Mouse (Mus musculus): ENCODE measurements around the gene Xylt1.

Xylt1 gene

GRCm38 (mm10) chr7:117613796-117614195 lies 233.0 kb downstream of the Xylt1 start:
- DNase-seq (ENCODE audit: low spot score in 2 of 2), result peak in 1 of 2 experiments; percentile 42

GRCm38 (mm10) chr7:117614346-117614745 lies 233.6 kb downstream of the Xylt1 start:
- DNase-seq (ENCODE audit: low spot score in 2 of 2), result no peak

GRCm38 (mm10) chr7:117614851-117615250 lies 234.1 kb downstream of the Xylt1 start:
- no peak for DNase-seq (ENCODE audit: low spot score in 2 of 2)

GRCm38 (mm10) chr7:117616277-117616676 lies 235.5 kb downstream of the Xylt1 start:
- DNase-seq (ENCODE audit: low spot score in 2 of 2), result peak in 1 of 2 experiments; percentile 22

- DNase-seq (ENCODE audit: low spot score in 2 of 2), result no peak
Observed at GRCm38 (mm10) chr7:117618715-117619150, 238.0 kb downstream of the Xylt1 start.

- no peak for DNase-seq (ENCODE audit: low spot score in 2 of 2)
Observed at GRCm38 (mm10) chr7:117621566-117621965, 240.8 kb downstream of the Xylt1 start.

- peak; percentile 16 to 75 for DNase-seq (ENCODE audit: low spot score in 2 of 2)
Observed at GRCm38 (mm10) chr7:117622769-117623168, 242.0 kb downstream of the Xylt1 start.

- DNase-seq (ENCODE audit: low spot score in 2 of 2), result no peak
Observed at GRCm38 (mm10) chr7:117628791-117629190, 248.0 kb downstream of the Xylt1 start.

- DNase-seq (ENCODE audit: low spot score in 2 of 2), result peak; percentile 14 to 65
Observed at GRCm38 (mm10) chr7:117630657-117631056, 249.9 kb downstream of the Xylt1 start.

- DNase-seq (ENCODE audit: low spot score in 2 of 2), result no peak
Observed at GRCm38 (mm10) chr7:117635584-117635983, 254.8 kb downstream of the Xylt1 start.

GRCm38 (mm10) chr7:117636713-117637112 lies 255.9 kb downstream of the Xylt1 start:
- no peak for DNase-seq (ENCODE audit: low spot score in 2 of 2)

GRCm38 (mm10) chr7:117637997-117638396 lies 257.2 kb downstream of the Xylt1 start:
- no peak for DNase-seq (ENCODE audit: low spot score in 2 of 2)

GRCm38 (mm10) chr7:117652637-117653036 lies 271.9 kb downstream of the Xylt1 start:
- no peak for DNase-seq (ENCODE audit: low spot score in 2 of 2)

GRCm38 (mm10) chr7:117655732-117656131 lies 275.0 kb downstream of the Xylt1 start:
- DNase-seq (ENCODE audit: low spot score in 2 of 2), result no peak

- no peak for DNase-seq (ENCODE audit: low spot score in 2 of 2)
Observed at GRCm38 (mm10) chr7:117658180-117658579, 277.4 kb downstream of the Xylt1 start.

- no peak for DNase-seq (ENCODE audit: low spot score in 2 of 2)
Observed at GRCm38 (mm10) chr7:117658739-117659138, 278.0 kb downstream of the Xylt1 start.

- no peak for DNase-seq (ENCODE audit: low spot score in 2 of 2)
Observed at GRCm38 (mm10) chr7:117667286-117667685, 286.5 kb downstream of the Xylt1 start.

GRCm38 (mm10) chr7:117668226-117668625 lies 287.4 kb downstream of the Xylt1 start:
- DNase-seq (ENCODE audit: low spot score in 2 of 2), result no peak

- DNase-seq (ENCODE audit: low spot score in 2 of 2), result no peak
Observed at GRCm38 (mm10) chr7:117672121-117672591, 291.4 kb downstream of the Xylt1 start.

- DNase-seq (ENCODE audit: low spot score in 2 of 2), result no peak
Observed at GRCm38 (mm10) chr7:117686120-117686996, 305.6 kb downstream of the Xylt1 start.

GRCm38 (mm10) chr7:117686997-117687302 lies 306.2 kb downstream of the Xylt1 start:
- no peak for DNase-seq (ENCODE audit: low spot score in 2 of 2)

- peak in 1 of 2 experiments; percentile 20 for DNase-seq (ENCODE audit: low spot score in 2 of 2)
Observed at GRCm38 (mm10) chr7:117695612-117696011, 314.8 kb downstream of the Xylt1 start.

GRCm38 (mm10) chr7:117697681-117698080 lies 316.9 kb downstream of the Xylt1 start:
- no peak for DNase-seq (ENCODE audit: low spot score in 2 of 2)
